Mouse (Mus musculus): Measurements from ENCODE around the gene Alkbh2. TPM values are rescaled to one million over a fixed set of nuclear protein-coding genes. Genes with fewer than 3 reads are reported as not detected.

Gene Alkbh2
- total and polyA plus RNA-seq, 3 experiments = 15.2 to 22.6 TPM; not detected in 1

GRCm38 (mm10) chr5:114157236-114157635, 29.2 kb upstream of the Alkbh2 start:
- Histone ChIP-seq H3K36me3 (ENCODE audit: control insufficient read depth in 1 of 2, insufficient read depth in 2 of 2, low read length in 2 of 2) (no peaks in the 10 kb centered on the region), H3K4me1 (ENCODE audit: control insufficient read depth in 1 of 2, insufficient read depth in 2 of 2, low read length in 2 of 2) (peaks cover 0 to under 1% of the 10 kb centered on the region in 2 experiments; a peak in 1 of 4 replicates), H3K79me2 (ENCODE audit: control insufficient read depth, insufficient read depth, low read length, poor library complexity) (no peaks in the 10 kb centered on the region), H3K9me3 (replicated peaks; ENCODE audit: insufficient read depth, low read length) (no peaks in the 10 kb centered on the region), H3K27ac (ENCODE audit: control insufficient read depth, low read depth, low read length) (no peak overlapping the region), H3K27me3 (ENCODE audit: control insufficient read depth in 1 of 2, insufficient read depth in 2 of 2, low read length in 2 of 2) (no peaks in the 10 kb centered on the region), H3K4me3 (ENCODE audit: control insufficient read depth in 1 of 2, insufficient read depth in 1 of 2, low read depth in 2 of 2, low read length in 2 of 2) (no peak overlapping the region), H3K9ac (ENCODE audit: control insufficient read depth, low read depth, low read length, poor library complexity, severe bottlenecking) (no peak overlapping the region)
- TF ChIP-seq USF1 (IDR thresholded peaks at IDR 0.05; ENCODE audit: low read depth, low read length) = no peak
- TF ChIP-seq UBTF (IDR thresholded peaks at IDR 0.05; ENCODE audit: borderline replicate concordance, insufficient read depth, low read depth, low read length) = no peak
- TF ChIP-seq ZNF384 (IDR thresholded peaks at IDR 0.05; ENCODE audit: low read depth, low read length) = no peak
- TF ChIP-seq CTCF (IDR thresholded peaks at IDR 0.05 in 2 of 3, conservative IDR thresholded peaks at IDR 0.05 in 1 of 3; ENCODE audit: control insufficient read depth in 1 of 3, insufficient read depth in 1 of 3, low read depth in 2 of 3, low read length in 3 of 3, poor library complexity in 1 of 3, severe bottlenecking in 1 of 3) = no peak
- no peak for TF ChIP-seq MAFK (IDR thresholded peaks at IDR 0.05; ENCODE audit: borderline replicate concordance, low read depth, low read length)
- TF ChIP-seq ELF1 (IDR thresholded peaks at IDR 0.05; ENCODE audit: low read depth, low read length) = no peak
- no peak for TF ChIP-seq NELFE (IDR thresholded peaks at IDR 0.05; ENCODE audit: low read depth, low read length)
- no peak for TF ChIP-seq NRF1 (IDR thresholded peaks at IDR 0.05; ENCODE audit: insufficient read depth, low read depth, low read length, poor library complexity, severe bottlenecking)
- TF ChIP-seq GABPA (IDR thresholded peaks at IDR 0.05; ENCODE audit: low read depth, low read length) = no peak
- no peak for TF ChIP-seq CHD1 (IDR thresholded peaks at IDR 0.05; ENCODE audit: low read depth, low read length)
- no peak for TF ChIP-seq BHLHE40 (IDR thresholded peaks at IDR 0.05; ENCODE audit: borderline replicate concordance, low read depth, low read length)
- TF ChIP-seq MYC (IDR thresholded peaks at IDR 0.05; ENCODE audit: low read depth, low read length) = no peak
- TF ChIP-seq ZC3H11A (IDR thresholded peaks at IDR 0.05; ENCODE audit: low read depth, low read length) = no peak
- no peak for TF ChIP-seq TAL1 (IDR thresholded peaks at IDR 0.05; ENCODE audit: low read length)
- no peak for TF ChIP-seq POLR2A (IDR thresholded peaks at IDR 0.05; ENCODE audit: control insufficient read depth in 1 of 2, insufficient read depth in 1 of 2, low read depth in 1 of 2, low read length in 2 of 2, poor library complexity in 1 of 2)
- TF ChIP-seq EP300 (IDR thresholded peaks at IDR 0.05; ENCODE audit: low read depth in 1 of 2, low read length in 2 of 2) = no peak
- DNase-seq (ENCODE audit: low read depth, low spot score) = no peak

DNA sequence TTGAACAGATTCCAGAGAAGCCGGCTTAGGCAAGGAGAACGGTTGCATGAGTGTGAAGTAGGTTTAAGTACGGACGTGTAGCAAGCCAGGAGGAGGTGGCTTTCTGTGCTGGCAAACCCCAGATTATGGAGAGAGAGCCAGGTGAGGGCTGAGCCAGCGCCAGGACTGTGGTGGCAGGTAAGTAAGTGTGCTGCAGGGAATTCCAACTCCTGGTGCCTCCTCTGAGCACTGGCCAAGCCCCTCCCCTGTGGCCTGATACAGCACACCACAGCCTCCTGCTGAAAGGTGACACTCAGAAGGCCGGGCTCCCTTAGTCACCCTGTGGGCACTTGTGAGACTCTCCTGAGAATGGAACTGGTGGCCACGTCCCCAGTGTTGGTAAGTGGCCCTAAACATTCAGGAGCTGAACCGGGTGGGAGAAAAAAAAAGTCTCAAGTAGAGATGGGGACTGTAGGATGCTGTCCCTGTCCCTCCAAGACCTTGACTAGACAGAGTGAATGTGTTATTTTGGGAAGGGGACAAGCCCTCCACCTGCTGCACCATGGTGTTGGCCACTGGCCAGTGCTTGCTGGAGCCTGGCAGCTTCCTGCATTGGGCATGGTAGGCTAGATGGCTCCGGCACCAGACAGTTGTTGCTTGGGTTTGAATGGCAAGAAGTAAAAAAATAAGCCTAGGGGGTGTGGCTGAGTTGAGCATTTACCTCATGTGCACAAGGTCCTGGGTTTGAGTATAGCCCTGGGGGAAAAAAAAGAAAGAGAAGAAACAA, 27.3 kb upstream of the Alkbh2 start:
- H3K79me2 ChIP-seq (ENCODE audit: control insufficient read depth, insufficient read depth, low read length, poor library complexity) = no peaks in the 10 kb centered on the region
- H3K27me3 ChIP-seq (ENCODE audit: control insufficient read depth in 1 of 2, insufficient read depth in 2 of 2, low read length in 2 of 2) = no peaks in the 10 kb centered on the region
- no peaks in the 10 kb centered on the region for H3K36me3 ChIP-seq (ENCODE audit: control insufficient read depth in 1 of 2, insufficient read depth in 2 of 2, low read length in 2 of 2)
- no peaks in the 10 kb centered on the region for H3K9me3 ChIP-seq (replicated peaks; ENCODE audit: insufficient read depth, low read length)
- H3K9ac ChIP-seq (ENCODE audit: control insufficient read depth, low read depth, low read length, poor library complexity, severe bottlenecking) = no peak overlapping the region
- TF ChIP-seq MAX (IDR thresholded peaks at IDR 0.05; ENCODE audit: low read length) (no peak), HCFC1 (IDR thresholded peaks at IDR 0.05; ENCODE audit: low read depth, low read length) (no peak), USF1 (IDR thresholded peaks at IDR 0.05; ENCODE audit: low read depth, low read length) (no peak), TAL1 (IDR thresholded peaks at IDR 0.05; ENCODE audit: low read length) (no peak), ZC3H11A (IDR thresholded peaks at IDR 0.05; ENCODE audit: low read depth, low read length) (no peak), USF2 (IDR thresholded peaks at IDR 0.05; ENCODE audit: borderline replicate concordance in 1 of 2, insufficient read depth in 1 of 2, low read depth in 1 of 2, low read length in 2 of 2) (no peak), CHD2 (IDR thresholded peaks at IDR 0.05; ENCODE audit: low read length) (no peak), MYC (IDR thresholded peaks at IDR 0.05; ENCODE audit: low read depth, low read length) (no peak), POLR2AphosphoS5 (IDR thresholded peaks at IDR 0.05; ENCODE audit: borderline replicate concordance, low read depth, low read length) (no peak), GABPA (IDR thresholded peaks at IDR 0.05; ENCODE audit: low read depth, low read length) (no peak), MYB (IDR thresholded peaks at IDR 0.05; ENCODE audit: low read depth, low read length) (no peak), SIN3A (IDR thresholded peaks at IDR 0.05; ENCODE audit: low read length) (no peak), ELF1 (IDR thresholded peaks at IDR 0.05; ENCODE audit: low read depth, low read length) (no peak), TBP (IDR thresholded peaks at IDR 0.05; ENCODE audit: low read depth, low read length) (no peak), ZKSCAN1 (IDR thresholded peaks at IDR 0.05; ENCODE audit: low read depth, low read length) (no peak), BHLHE40 (IDR thresholded peaks at IDR 0.05; ENCODE audit: borderline replicate concordance, low read depth, low read length) (no peak), GATA1 (IDR thresholded peaks at IDR 0.05; ENCODE audit: low read depth, low read length) (no peak)
- no peak for DNase-seq (ENCODE audit: low read depth, low spot score)
- H3K4me1 ChIP-seq (ENCODE audit: control insufficient read depth in 1 of 2, insufficient read depth in 2 of 2, low read length in 2 of 2) = no peaks in the 10 kb centered on the region
- H3K27ac ChIP-seq (ENCODE audit: control insufficient read depth, low read depth, low read length) = no peak overlapping the region
- no peak overlapping the region for H3K4me3 ChIP-seq (ENCODE audit: control insufficient read depth in 1 of 2, insufficient read depth in 1 of 2, low read depth in 2 of 2, low read length in 2 of 2)

All from MEL (cell line).